Mouse (Mus musculus): ENCODE measurements at regions not wholly inside any gene's neighbourhood (a gene's known extent, or its start where the extent isn't known, plus 50 kb on each side); places are given as distances from the start of the nearest gene placed in this dataset.

GRCm38 (mm10) chr9:33826116-33826515 lies 659.6 kb upstream of the Kirrel3 start:
- 78% methylated on average over 4 of the region's 4 CpGs for WGBS
- H3K27ac ChIP-seq (ENCODE audit: poor library complexity, severe bottlenecking): no peak overlapping the region
- no peaks in the 10 kb centered on the region for H3K36me3 ChIP-seq
- no peak overlapping the region for H3K4me3 ChIP-seq
- H3K4me2 ChIP-seq: no peak overlapping the region
- no peak for ATAC-seq (ENCODE audit: insufficient number of reproducible peaks, low FRiP score)
- no peak overlapping the region for H3K9ac ChIP-seq
- no peaks in the 10 kb centered on the region for H3K4me1 ChIP-seq (replicated peaks)
- H3K9me3 ChIP-seq (replicated peaks): no peaks in the 10 kb centered on the region
- no peaks in the 10 kb centered on the region for H3K27me3 ChIP-seq (replicated peaks)

- no peak overlapping the region for H3K27ac ChIP-seq (ENCODE audit: poor library complexity, severe bottlenecking)
- H3K9ac ChIP-seq: no peak overlapping the region
- no peaks in the 10 kb centered on the region for H3K4me1 ChIP-seq (replicated peaks)
- 67% methylated on average over 2 of the region's 2 CpGs for WGBS
- no peak overlapping the region for H3K4me2 ChIP-seq
- H3K9me3 ChIP-seq (replicated peaks): no peaks in the 10 kb centered on the region
- H3K36me3 ChIP-seq: no peaks in the 10 kb centered on the region
- no peaks in the 10 kb centered on the region for H3K27me3 ChIP-seq (replicated peaks)
- no peak overlapping the region for H3K4me3 ChIP-seq
- no peak for ATAC-seq (ENCODE audit: insufficient number of reproducible peaks, low FRiP score)
Observed at GRCm38 (mm10) chr9:33827409-33827808, 658.3 kb upstream of the Kirrel3 start.

- Histone ChIP-seq H3K9me3 (replicated peaks) (no peaks in the 10 kb centered on the region), H3K36me3 (no peaks in the 10 kb centered on the region)
- 52% methylated on average over 1 of the region's 1 CpGs for WGBS
Observed at GRCm38 (mm10) chr9:33837666-33838380, 647.9 kb upstream of the Kirrel3 start.

GRCm38 (mm10) chr9:33849623-33850022 lies 636.1 kb upstream of the Kirrel3 start:
- no peaks in the 10 kb centered on the region for H3K4me1 ChIP-seq (replicated peaks)
- H3K9ac ChIP-seq: no peak overlapping the region
- H3K9me3 ChIP-seq (replicated peaks): no peaks in the 10 kb centered on the region
- no peaks in the 10 kb centered on the region for H3K27me3 ChIP-seq (replicated peaks)
- H3K27ac ChIP-seq (ENCODE audit: poor library complexity, severe bottlenecking): no peak overlapping the region
- no peaks in the 10 kb centered on the region for H3K36me3 ChIP-seq
- no peak overlapping the region for H3K4me3 ChIP-seq
- no peak overlapping the region for H3K4me2 ChIP-seq
- no peak for ATAC-seq (ENCODE audit: insufficient number of reproducible peaks, low FRiP score)
- WGBS: 77% methylated on average over 5 of the region's 5 CpGs

More at GRCm38 (mm10) chr9:33837666-33838380, 647.9 kb upstream of the Kirrel3 start:
- no peak overlapping the region for H3K4me3 ChIP-seq
- H3K27ac ChIP-seq (ENCODE audit: poor library complexity, severe bottlenecking): no peak overlapping the region
- H3K9ac ChIP-seq: no peak overlapping the region
- ATAC-seq (ENCODE audit: insufficient number of reproducible peaks, low FRiP score): no peak
- no peak overlapping the region for H3K4me2 ChIP-seq
- no peaks in the 10 kb centered on the region for H3K4me1 ChIP-seq (replicated peaks)
- no peaks in the 10 kb centered on the region for H3K27me3 ChIP-seq (replicated peaks)

- ATAC-seq (ENCODE audit: insufficient number of reproducible peaks, low FRiP score): no peak
- WGBS: 67% methylated on average over 7 of the region's 7 CpGs
Observed at GRCm38 (mm10) chr9:33850024-33850423, 635.7 kb upstream of the Kirrel3 start.

GRCm38 (mm10) chr9:33850993-33851392 lies 634.7 kb upstream of the Kirrel3 start:
- H3K27ac ChIP-seq (ENCODE audit: poor library complexity, severe bottlenecking): no peak overlapping the region
- no peak overlapping the region for H3K4me2 ChIP-seq
- ATAC-seq (ENCODE audit: insufficient number of reproducible peaks, low FRiP score): no peak
- no peaks in the 10 kb centered on the region for H3K4me1 ChIP-seq (replicated peaks)
- H3K36me3 ChIP-seq: no peaks in the 10 kb centered on the region
- H3K9me3 ChIP-seq (replicated peaks): no peaks in the 10 kb centered on the region
- no peaks in the 10 kb centered on the region for H3K27me3 ChIP-seq (replicated peaks)
- no peak overlapping the region for H3K4me3 ChIP-seq
- no peak overlapping the region for H3K9ac ChIP-seq

More at GRCm38 (mm10) chr9:33850024-33850423, 635.7 kb upstream of the Kirrel3 start:
- Histone ChIP-seq H3K9ac (no peak overlapping the region), H3K9me3 (replicated peaks) (no peaks in the 10 kb centered on the region), H3K27ac (ENCODE audit: poor library complexity, severe bottlenecking) (no peak overlapping the region), H3K4me2 (no peak overlapping the region), H3K36me3 (no peaks in the 10 kb centered on the region), H3K4me3 (no peak overlapping the region), H3K27me3 (replicated peaks) (no peaks in the 10 kb centered on the region), H3K4me1 (replicated peaks) (no peaks in the 10 kb centered on the region)

GRCm38 (mm10) chr9:33856169-33856568 lies 629.5 kb upstream of the Kirrel3 start:
- 39% methylated on average over 2 of the region's 2 CpGs for WGBS
- Histone ChIP-seq H3K4me1 (replicated peaks) (0 out of 2 replicates have a peak, but pooled peaks cover 6% of the 10 kb centered on the region), H3K9me3 (replicated peaks) (no peaks in the 10 kb centered on the region), H3K4me2 (no peak overlapping the region), H3K27me3 (replicated peaks) (no peaks in the 10 kb centered on the region), H3K9ac (no peak overlapping the region), H3K27ac (ENCODE audit: poor library complexity, severe bottlenecking) (no peak overlapping the region), H3K36me3 (no peaks in the 10 kb centered on the region), H3K4me3 (no peak overlapping the region)
- ATAC-seq (ENCODE audit: insufficient number of reproducible peaks, low FRiP score): no peak

- Histone ChIP-seq H3K27ac (ENCODE audit: poor library complexity, severe bottlenecking) (no peak overlapping the region), H3K27me3 (replicated peaks) (no peaks in the 10 kb centered on the region), H3K4me3 (no peak overlapping the region), H3K4me2 (no peak overlapping the region), H3K9ac (no peak overlapping the region), H3K36me3 (no peaks in the 10 kb centered on the region), H3K4me1 (replicated peaks) (0 out of 2 replicates have a peak, but pooled peaks cover 6% of the 10 kb centered on the region), H3K9me3 (replicated peaks) (no peaks in the 10 kb centered on the region)
- WGBS: 31% methylated on average over 5 of the region's 5 CpGs
- ATAC-seq (ENCODE audit: insufficient number of reproducible peaks, low FRiP score): no peak
Observed at GRCm38 (mm10) chr9:33858511-33858910, 627.2 kb upstream of the Kirrel3 start.

- H3K4me2 ChIP-seq: no peak overlapping the region
- H3K36me3 ChIP-seq: no peaks in the 10 kb centered on the region
- H3K27me3 ChIP-seq (replicated peaks): no peaks in the 10 kb centered on the region
- H3K9ac ChIP-seq: no peak overlapping the region
- no peaks in the 10 kb centered on the region for H3K4me1 ChIP-seq (replicated peaks)
- no peaks in the 10 kb centered on the region for H3K9me3 ChIP-seq (replicated peaks)
- no peak overlapping the region for H3K27ac ChIP-seq (ENCODE audit: poor library complexity, severe bottlenecking)
- no peak for ATAC-seq (ENCODE audit: insufficient number of reproducible peaks, low FRiP score)
- H3K4me3 ChIP-seq: no peak overlapping the region
- 72% methylated on average over 5 of the region's 5 CpGs for WGBS
Observed at GRCm38 (mm10) chr9:33868666-33869065, 617.0 kb upstream of the Kirrel3 start.

- Histone ChIP-seq H3K4me1 (replicated peaks) (no peaks in the 10 kb centered on the region; the same call in 1 of the 2 replicates), H3K4me3 (no peak overlapping the region), H3K9ac (no peak overlapping the region), H3K4me2 (no peak overlapping the region), H3K27me3 (replicated peaks) (no peaks in the 10 kb centered on the region), H3K9me3 (replicated peaks) (no peaks in the 10 kb centered on the region), H3K36me3 (no peaks in the 10 kb centered on the region), H3K27ac (ENCODE audit: poor library complexity, severe bottlenecking) (no peak overlapping the region)
- ATAC-seq (ENCODE audit: insufficient number of reproducible peaks, low FRiP score): no peak
- WGBS: 68% methylated on average over 2 of the region's 2 CpGs
Observed at GRCm38 (mm10) chr9:33887279-33887678, 598.4 kb upstream of the Kirrel3 start.

GRCm38 (mm10) chr9:33892001-33892400 lies 593.7 kb upstream of the Kirrel3 start:
- 49% methylated on average over 3 of the region's 3 CpGs for WGBS
- Histone ChIP-seq H3K27me3 (replicated peaks) (no peaks in the 10 kb centered on the region), H3K4me1 (replicated peaks) (no peaks in the 10 kb centered on the region; the same call in 1 of the 2 replicates), H3K9ac (no peak overlapping the region), H3K4me2 (no peak overlapping the region), H3K9me3 (replicated peaks) (no peaks in the 10 kb centered on the region), H3K36me3 (no peaks in the 10 kb centered on the region), H3K27ac (ENCODE audit: poor library complexity, severe bottlenecking) (no peak overlapping the region), H3K4me3 (no peak overlapping the region)
- ATAC-seq (ENCODE audit: insufficient number of reproducible peaks, low FRiP score): no peak

All from heart, embryonic 12.5 days (tissue).